Mouse (Mus musculus) myocyte (in vitro differentiated cells): ENCODE measurements at regions not wholly inside any gene's neighbourhood (a gene's known extent, or its start where the extent isn't known, plus 50 kb on each side); places are given as distances from the start of the nearest gene placed in this dataset.

Source experiments
- MAX ChIP-seq: IDR thresholded peaks from one replicate; pipeline ENCODE4 v1.6.1; 2011; ENCODE audit warnings: low read depth, mild to moderate bottlenecking, control low read depth
- POLR2A ChIP-seq: IDR thresholded peaks from one replicate; pipeline ENCODE4 v1.6.1; 2011; ENCODE audit warnings: low read depth, mild to moderate bottlenecking, control low read depth, moderate library complexity; ENCODE audit not compliant: insufficient read length
- TCF12 ChIP-seq: IDR thresholded peaks from one replicate; pipeline ENCODE4 v1.6.1; 2011; ENCODE audit warnings: mild to moderate bottlenecking, control low read depth; ENCODE audit not compliant: poor library complexity, insufficient read depth, severe bottlenecking

DNA sequence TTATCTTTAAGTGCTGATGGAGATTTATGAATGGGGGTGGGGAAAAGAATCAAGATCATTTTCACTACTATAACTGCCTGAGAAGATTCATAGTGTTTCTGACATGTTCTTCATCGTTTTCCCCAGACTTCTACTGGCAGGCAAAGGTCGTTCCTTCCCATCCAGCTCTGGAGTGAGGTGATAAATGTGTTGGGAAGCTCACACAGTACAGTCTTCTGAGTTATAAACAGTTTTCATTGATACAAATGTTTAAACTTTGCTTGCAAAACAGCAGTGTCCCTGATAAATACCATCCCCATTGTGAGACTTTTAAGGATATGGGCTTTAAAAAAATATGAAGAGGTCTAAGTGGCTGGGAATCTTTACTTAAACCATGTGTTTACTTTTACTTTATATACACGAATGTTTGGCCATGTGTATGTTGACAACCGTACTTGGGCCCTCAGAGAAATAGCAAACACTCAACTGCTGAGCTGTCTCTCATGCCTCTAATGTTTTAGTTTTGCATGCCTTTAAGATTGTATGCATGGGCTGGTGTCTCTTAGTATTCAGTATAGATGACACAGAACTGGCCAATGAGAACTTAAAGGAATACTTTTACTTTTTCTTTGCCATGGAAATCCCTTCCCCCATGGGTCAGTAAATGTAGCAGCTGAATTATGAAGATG lies 189.8 kb upstream of the Rora start:
- TF ChIP-seq POLR2A (no peak), TCF12 (no peak), MAX (no peak)
